Mouse (Mus musculus) retina, embryonic 14.5 days (tissue): ENCODE measurements at regions not wholly inside any gene's neighbourhood (a gene's known extent, or its start where the extent isn't known, plus 50 kb on each side); places are given as distances from the start of the nearest gene placed in this dataset.
A peak's percentile ranks its signal among the peaks of the same experiment; 100 is the strongest.
"Not testable (repeated sequence)": the region's sequence is repeated elsewhere in the genome, so short reads cannot be mapped to it uniquely, and the experiment has no call there.

Experiments used
- DNase-seq: peaks from one replicate; pipeline ENCODE4 v3.0.0-alpha.2; 2015; ENCODE audit warnings: low spot score

DNA sequence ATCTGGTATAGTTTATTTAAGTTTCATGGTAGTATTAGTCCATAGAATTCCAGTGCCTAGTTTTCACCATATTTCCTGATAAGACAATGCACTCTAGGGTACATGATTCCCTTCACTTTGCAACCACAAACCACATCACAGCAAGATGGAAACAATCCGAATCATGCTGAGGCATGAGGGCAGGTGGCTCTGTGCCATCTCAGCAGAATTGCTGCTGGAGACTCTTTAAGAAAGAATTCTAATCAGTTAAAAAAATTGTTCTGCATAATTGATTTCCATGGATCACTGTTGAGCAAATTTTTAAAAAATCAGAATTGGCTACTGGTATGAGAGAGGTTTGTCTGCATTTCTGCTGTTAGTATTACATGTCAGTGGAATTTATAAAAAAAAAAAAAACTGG, 1451.1 kb upstream of the Pcdh20 start:
- no peak for DNase-seq

GRCm38 (mm10) chr14:89920586-89920985, 1449.4 kb upstream of the Pcdh20 start:
- peak; percentile 51 for DNase-seq

GRCm38 (mm10) chr14:89898701-89899227, 1427.6 kb upstream of the Pcdh20 start:
- not testable (repeated sequence) for DNase-seq

DNA sequence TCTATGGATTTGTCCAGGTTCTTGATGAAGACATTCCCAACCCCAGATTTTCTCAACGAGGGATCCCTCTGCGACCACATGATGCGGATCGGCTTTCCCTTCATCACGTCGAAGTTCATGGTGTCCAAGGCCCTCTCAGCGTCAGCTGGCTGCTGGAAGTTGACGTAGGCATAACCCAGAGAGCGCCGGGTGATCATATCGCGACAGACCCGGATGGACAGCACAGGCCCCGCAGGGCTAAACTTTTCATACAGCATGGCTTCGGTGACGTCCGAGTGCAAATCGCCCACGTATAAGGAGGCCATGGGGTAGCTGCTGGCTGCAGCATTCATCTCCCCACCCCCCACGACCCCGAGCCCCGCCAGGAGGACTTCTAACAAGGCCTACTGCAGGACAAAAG, 1426.9 kb upstream of the Pcdh20 start:
- not testable (repeated sequence) for DNase-seq

- DNase-seq = not testable (repeated sequence)
Measured at GRCm38 (mm10) chr14:89896891-89897290, 1425.7 kb upstream of the Pcdh20 start.
